Mouse (Mus musculus): ENCODE data around the gene Ptges2. TPM values are rescaled to one million over a fixed set of nuclear protein-coding genes. Genes with fewer than 3 reads are reported as not detected.

Ptges2 gene
- polyA plus RNA-seq, 1 experiment from 2014 or later: 26.2 TPM

DNA sequence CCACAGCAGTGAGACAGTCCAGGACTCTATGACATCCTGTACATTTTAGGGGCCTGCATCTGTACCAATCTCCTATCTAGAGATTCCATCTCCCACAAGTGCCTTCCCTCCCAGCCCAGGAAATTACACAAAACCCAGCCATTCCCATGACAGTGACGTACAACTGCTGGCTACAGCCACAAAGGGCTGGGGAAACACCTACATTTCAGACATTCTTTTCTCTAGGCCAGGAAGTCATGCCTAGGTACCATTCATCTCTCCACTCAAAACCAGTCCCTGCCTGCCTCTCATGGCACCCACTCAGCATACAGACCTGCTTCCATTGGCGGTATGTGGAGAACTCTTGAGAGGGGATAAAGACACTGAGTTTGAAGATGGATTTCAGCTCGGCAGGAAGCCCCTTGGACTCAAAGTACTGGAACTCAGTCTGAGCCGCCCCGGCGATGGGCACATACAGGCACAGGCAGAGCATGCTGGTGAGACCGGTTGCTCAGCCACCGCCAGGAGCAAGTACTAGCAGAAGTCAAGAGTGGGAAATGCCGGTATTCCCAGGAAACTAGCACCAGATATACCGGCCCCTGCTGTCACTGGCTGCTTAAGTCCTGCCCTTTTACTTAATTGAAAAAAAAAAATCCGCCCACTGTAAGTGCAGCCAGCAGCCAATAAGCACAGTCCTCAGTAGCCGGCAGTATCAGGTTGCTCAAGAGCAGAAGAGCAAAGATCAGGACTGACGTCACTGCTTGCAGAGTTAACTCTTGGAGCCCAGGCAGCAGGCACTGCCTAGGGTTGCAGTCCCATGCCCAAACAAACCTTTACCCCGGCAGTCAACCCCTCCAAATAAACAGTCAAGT lies 28.0 kb downstream of the Ptges2 start:
- Histone ChIP-seq H3K4me1 (peaks cover 41% of the 10 kb centered on the region), H3K36me3 (peaks cover 30% of the 10 kb centered on the region), H3K27ac (replicated peaks) (peak overlapping the region; percentile 77), H3K9me3 (replicated peaks) (no peaks in the 10 kb centered on the region), H3K27me3 (ENCODE audit: low read depth, poor library complexity, severe bottlenecking) (no peaks in the 10 kb centered on the region), H3K4me3 (peak overlapping the region; percentile 54)
- DNase-seq (ENCODE audit: low spot score): peak; percentile 63
- 1% methylated on average over 14 of the region's 14 CpGs for WGBS

DNA sequence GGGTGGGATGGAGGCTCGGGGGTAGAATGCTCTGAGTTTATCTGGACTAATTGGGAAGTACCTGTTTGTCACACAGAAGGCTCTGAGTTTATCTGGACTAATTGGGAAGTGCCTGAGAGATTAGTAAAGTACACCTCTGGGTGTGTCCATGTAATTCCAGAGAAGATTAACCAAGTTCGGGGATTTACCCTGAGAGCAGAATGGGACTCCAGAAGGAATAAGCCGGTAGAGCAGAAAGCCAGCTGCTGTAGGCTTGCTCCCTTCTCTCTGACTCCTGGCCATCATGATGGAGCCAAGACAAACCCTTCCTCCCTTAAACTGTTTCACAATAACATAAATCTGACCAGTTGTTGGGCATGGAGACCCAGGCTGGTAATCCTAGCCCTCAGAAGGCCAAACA lies 29.1 kb downstream of the Ptges2 start:
- Histone ChIP-seq H3K4me1 (peaks cover 52% of the 10 kb centered on the region), H3K4me3 (no peak overlapping the region), H3K27me3 (ENCODE audit: low read depth, poor library complexity, severe bottlenecking) (no peaks in the 10 kb centered on the region), H3K36me3 (peaks cover 19% of the 10 kb centered on the region), H3K9me3 (replicated peaks) (no peaks in the 10 kb centered on the region), H3K27ac (replicated peaks) (peak overlapping the region; percentile 77)
- 41% methylated on average over 3 of the region's 3 CpGs for WGBS
- DNase-seq (ENCODE audit: low spot score): no peak

DNA sequence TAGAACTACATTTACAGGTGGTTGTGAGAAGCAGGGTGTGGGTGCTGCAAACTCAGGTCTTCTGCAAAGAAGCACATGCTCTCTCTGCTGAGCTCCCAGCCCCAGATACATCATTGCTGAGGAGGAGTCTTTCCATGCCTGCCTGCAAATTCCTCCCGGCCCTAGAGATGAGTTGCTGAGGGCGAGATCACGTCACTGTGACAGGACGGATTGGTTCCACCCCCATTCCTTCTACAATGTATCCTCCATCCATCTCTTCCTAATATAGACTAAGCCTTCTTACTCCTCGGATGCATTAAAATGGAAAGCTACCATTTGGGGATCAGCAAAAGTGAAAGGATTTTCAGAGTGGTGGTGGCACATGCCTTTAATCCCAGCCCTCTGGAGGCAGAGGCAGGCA lies 29.9 kb downstream of the Ptges2 start:
- no peaks in the 10 kb centered on the region for H3K27me3 ChIP-seq (ENCODE audit: low read depth, poor library complexity, severe bottlenecking)
- peaks cover 60% of the 10 kb centered on the region for H3K4me1 ChIP-seq
- WGBS: 89% methylated on average over 5 of the region's 5 CpGs
- H3K36me3 ChIP-seq: peaks cover 12% of the 10 kb centered on the region
- no peak overlapping the region for H3K27ac ChIP-seq (replicated peaks)
- no peak overlapping the region for H3K4me3 ChIP-seq
- DNase-seq (ENCODE audit: low spot score): no peak
- H3K9me3 ChIP-seq (replicated peaks): no peaks in the 10 kb centered on the region

- Histone ChIP-seq H3K27ac (replicated peaks) (no peak overlapping the region), H3K36me3 (peaks cover 6% of the 10 kb centered on the region), H3K4me1 (peaks cover 64% of the 10 kb centered on the region), H3K27me3 (ENCODE audit: low read depth, poor library complexity, severe bottlenecking) (no peaks in the 10 kb centered on the region), H3K4me3 (no peak overlapping the region), H3K9me3 (replicated peaks) (no peaks in the 10 kb centered on the region)
- WGBS: 93% methylated on average over 1 of the region's 1 CpGs
- no peak for DNase-seq (ENCODE audit: low spot score)
Observed at GRCm38 (mm10) chr2:32426141-32426540, 30.4 kb downstream of the Ptges2 start.

DNA sequence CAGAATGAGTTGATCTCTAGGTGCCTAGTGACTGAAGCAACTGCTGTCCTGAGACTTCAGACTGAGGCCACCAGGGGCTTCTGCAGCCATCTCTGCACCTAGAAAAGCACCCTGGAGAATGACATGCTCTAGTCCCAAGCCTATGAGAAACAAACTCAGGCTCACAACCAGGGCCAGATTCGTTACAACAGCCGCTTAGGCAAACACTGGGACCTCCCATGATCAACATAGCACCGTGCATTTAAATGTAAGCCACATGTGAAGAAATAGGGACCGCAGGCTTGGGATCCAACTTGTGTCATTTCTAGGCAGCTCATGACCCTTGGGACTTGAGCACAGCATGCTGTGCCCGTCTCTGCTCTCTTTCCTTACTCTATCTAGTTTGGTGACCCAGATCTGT lies 32.0 kb downstream of the Ptges2 start:
- H3K9me3 ChIP-seq (replicated peaks): no peaks in the 10 kb centered on the region
- no peaks in the 10 kb centered on the region for H3K27me3 ChIP-seq (ENCODE audit: low read depth, poor library complexity, severe bottlenecking)
- DNase-seq (ENCODE audit: low spot score): no peak
- H3K4me3 ChIP-seq: no peak overlapping the region
- peaks cover 71% of the 10 kb centered on the region for H3K4me1 ChIP-seq
- 80% methylated on average over 5 of the region's 5 CpGs for WGBS
- H3K27ac ChIP-seq (replicated peaks): no peak overlapping the region
- no peaks in the 10 kb centered on the region for H3K36me3 ChIP-seq

DNA sequence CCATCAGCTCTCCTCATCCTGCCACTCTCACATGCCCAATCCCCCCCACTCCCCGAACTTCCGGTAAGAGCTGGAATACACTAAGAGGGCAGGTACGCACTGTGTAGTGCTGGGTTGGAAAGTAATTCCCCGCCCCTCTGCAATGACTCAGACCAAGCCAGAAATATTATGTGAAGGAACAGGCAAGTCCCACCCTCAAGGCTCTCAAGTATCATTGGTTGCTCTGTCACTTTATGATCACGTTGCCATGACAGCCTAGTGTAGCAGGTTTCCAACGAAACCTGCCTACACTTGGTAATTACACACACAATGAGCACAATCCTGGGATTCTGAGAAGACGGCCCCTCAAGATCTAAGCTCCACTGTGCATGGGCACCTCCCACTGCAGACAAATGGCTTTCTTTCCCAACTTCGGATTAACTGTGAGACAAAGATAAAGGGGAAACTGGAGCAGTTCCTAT lies 32.6 kb downstream of the Ptges2 start:
- 61% methylated on average over 8 of the region's 8 CpGs for WGBS
- no peaks in the 10 kb centered on the region for H3K36me3 ChIP-seq
- H3K4me1 ChIP-seq: peaks cover 65% of the 10 kb centered on the region
- DNase-seq (ENCODE audit: low spot score): no peak
- H3K9me3 ChIP-seq (replicated peaks): no peaks in the 10 kb centered on the region
- H3K4me3 ChIP-seq: peak overlapping the region; percentile 58
- H3K27ac ChIP-seq (replicated peaks): peak overlapping the region; percentile 59
- no peaks in the 10 kb centered on the region for H3K27me3 ChIP-seq (ENCODE audit: low read depth, poor library complexity, severe bottlenecking)

- H3K36me3 ChIP-seq: no peaks in the 10 kb centered on the region
- peak overlapping the region; percentile 58; the same call in 1 of the 2 replicates for H3K4me3 ChIP-seq
- H3K27ac ChIP-seq (replicated peaks): peak overlapping the region; percentile 59; the same call in 1 of the 2 replicates
- H3K27me3 ChIP-seq (ENCODE audit: low read depth, poor library complexity, severe bottlenecking): no peaks in the 10 kb centered on the region
- no peak for DNase-seq (ENCODE audit: low spot score)
- 82% methylated on average over 4 of the region's 4 CpGs for WGBS
- H3K4me1 ChIP-seq: peaks cover 55% of the 10 kb centered on the region
- no peaks in the 10 kb centered on the region for H3K9me3 ChIP-seq (replicated peaks)
Observed at GRCm38 (mm10) chr2:32429215-32429891, 33.7 kb downstream of the Ptges2 start.

DNA sequence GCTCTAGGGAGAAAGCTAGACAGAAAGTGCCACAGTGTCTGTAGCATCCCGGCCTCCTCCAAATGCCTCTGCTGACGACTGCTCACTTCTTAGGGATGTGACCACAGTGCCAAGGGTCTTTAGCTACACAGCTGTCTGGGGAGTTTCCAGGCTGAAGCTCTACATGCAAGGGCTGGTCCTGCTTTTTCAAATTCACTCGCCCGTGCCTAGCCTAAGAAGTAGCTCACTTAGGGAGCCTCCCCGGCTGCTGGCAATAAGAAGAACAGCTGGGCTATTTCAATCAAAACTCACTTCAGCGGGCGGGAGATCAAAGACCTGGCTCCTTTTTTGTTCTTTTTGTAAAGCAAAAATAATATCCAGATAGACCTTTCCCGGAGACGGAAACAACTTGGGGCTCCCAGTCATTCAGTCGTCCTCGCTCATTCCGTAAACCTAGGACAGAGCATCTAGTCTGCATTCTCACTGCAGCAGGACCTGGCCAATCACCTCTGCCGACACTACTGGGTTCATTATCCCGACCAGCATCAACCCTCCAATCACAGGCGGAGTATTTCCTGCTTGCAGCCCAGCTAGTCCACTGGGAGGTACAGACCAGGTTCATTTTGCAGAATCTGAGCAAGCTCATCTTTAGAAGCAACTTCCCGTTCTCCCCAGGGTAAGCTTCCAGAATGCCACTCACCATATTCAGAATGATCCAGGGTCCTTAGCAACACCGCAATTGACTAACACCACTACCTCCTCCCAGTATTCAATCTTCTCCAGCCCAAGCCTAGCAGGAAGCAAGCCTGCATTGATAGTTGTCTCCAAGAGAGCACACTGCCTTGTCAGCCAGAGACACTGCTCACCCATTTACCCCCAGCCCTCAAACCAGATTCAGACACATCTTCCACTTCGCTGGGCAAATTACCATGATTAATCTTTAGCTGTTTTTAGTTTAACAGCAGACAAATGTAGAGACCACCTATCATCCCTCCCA lies 35.3 kb downstream of the Ptges2 start:
- Histone ChIP-seq H3K36me3 (no peaks in the 10 kb centered on the region), H3K27me3 (ENCODE audit: low read depth, poor library complexity, severe bottlenecking) (no peaks in the 10 kb centered on the region), H3K4me3 (peak overlapping the region; percentile 58), H3K4me1 (peaks cover 43% of the 10 kb centered on the region), H3K9me3 (replicated peaks) (no peaks in the 10 kb centered on the region), H3K27ac (replicated peaks) (peak overlapping the region; percentile 87)
- DNase-seq (ENCODE audit: low spot score): peak; percentile 91
- 9% methylated on average over 18 of the region's 18 CpGs for WGBS

DNA sequence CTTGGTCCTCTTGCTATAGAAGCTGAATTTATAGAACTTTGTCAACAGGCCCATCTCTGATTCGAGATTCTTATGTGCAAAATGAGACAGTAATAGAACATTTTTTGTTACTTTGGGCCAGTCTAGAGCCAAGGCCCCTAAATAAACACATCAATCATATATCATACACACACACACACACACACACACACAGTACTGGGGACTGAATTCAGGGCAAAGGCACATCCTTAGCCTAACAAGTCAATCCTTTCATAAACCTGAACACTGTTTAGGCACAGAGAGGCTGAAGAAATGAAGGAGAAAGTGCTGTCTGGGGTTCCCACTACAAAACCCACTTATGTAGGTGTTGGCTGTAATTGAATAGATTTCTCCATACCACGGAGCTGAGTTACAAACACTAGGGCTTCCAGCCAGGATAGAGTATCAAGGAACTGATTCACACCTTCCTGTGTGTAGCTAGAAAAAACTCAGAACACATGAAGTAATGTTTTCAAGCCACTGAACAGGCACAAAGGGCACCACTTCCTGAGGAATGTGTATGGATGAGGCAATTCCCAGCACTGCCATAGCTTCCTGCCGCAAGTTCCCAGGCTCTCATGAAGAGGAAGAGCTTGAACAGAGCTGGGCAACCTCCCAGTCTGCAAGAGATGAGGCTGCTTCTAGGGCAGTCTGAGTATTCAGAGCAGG lies 41.1 kb downstream of the Ptges2 start:
- WGBS: 72% methylated on average over 3 of the region's 3 CpGs
- Histone ChIP-seq H3K4me1 (peaks cover 47% of the 10 kb centered on the region), H3K9me3 (replicated peaks) (no peaks in the 10 kb centered on the region)

GRCm38 (mm10) chr2:32437612-32438166 lies 42.0 kb downstream of the Ptges2 start:
- no peaks in the 10 kb centered on the region for H3K9me3 ChIP-seq (replicated peaks)
- H3K27ac ChIP-seq (replicated peaks): peak overlapping the region; percentile 73
- H3K27me3 ChIP-seq (ENCODE audit: low read depth, poor library complexity, severe bottlenecking): no peaks in the 10 kb centered on the region
- no peak for DNase-seq (ENCODE audit: low spot score)
- no peaks in the 10 kb centered on the region for H3K36me3 ChIP-seq
- H3K4me3 ChIP-seq: no peak overlapping the region
- WGBS: 68% methylated on average over 2 of the region's 2 CpGs
- H3K4me1 ChIP-seq: peaks cover 46% of the 10 kb centered on the region

More for the DNA sequence above, 41.1 kb downstream of the Ptges2 start:
- DNase-seq (ENCODE audit: low spot score): no peak
- H3K27me3 ChIP-seq (ENCODE audit: low read depth, poor library complexity, severe bottlenecking): no peaks in the 10 kb centered on the region
- no peaks in the 10 kb centered on the region for H3K36me3 ChIP-seq
- peak overlapping the region; percentile 73 for H3K27ac ChIP-seq (replicated peaks)
- no peak overlapping the region for H3K4me3 ChIP-seq

DNA sequence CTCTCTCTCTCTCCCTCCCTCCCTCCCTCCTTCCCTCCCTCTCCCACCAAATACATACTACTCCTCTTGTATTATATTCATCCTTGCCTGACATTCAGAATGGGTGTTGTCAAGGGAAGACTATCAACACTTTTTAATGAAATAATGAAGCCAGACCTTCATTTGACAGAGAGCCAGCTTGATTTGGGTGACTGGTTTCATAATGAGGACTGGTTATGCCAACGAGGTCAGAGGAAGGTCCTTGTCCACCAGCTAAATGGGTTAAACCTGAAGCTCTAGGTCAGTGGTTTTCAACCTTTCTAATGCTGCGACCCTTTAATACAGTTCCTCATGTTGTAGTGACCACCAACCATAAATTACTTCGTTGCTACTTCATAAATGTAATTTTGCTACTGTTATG lies 43.0 kb downstream of the Ptges2 start:
- H3K4me1 ChIP-seq: peaks cover 46% of the 10 kb centered on the region
- H3K27me3 ChIP-seq (ENCODE audit: low read depth, poor library complexity, severe bottlenecking): no peaks in the 10 kb centered on the region
- DNase-seq (ENCODE audit: low spot score): no peak
- no peak overlapping the region for H3K4me3 ChIP-seq
- H3K36me3 ChIP-seq: no peaks in the 10 kb centered on the region
- H3K9me3 ChIP-seq (replicated peaks): no peaks in the 10 kb centered on the region
- WGBS: 87% methylated on average over 3 of the region's 3 CpGs
- no peak overlapping the region for H3K27ac ChIP-seq (replicated peaks)

Measured in midbrain, embryonic 10.5 days (tissue).